Mouse (Mus musculus) ovary, postnatal 36 days (tissue): ENCODE measurements around the gene Fam57b.

Experiments used
- DNase-seq: peaks from one replicate; pipeline ENCODE4 v3.0.0; 2022; ENCODE audit warnings: low spot score, mixed read lengths

The Fam57b gene

DNA sequence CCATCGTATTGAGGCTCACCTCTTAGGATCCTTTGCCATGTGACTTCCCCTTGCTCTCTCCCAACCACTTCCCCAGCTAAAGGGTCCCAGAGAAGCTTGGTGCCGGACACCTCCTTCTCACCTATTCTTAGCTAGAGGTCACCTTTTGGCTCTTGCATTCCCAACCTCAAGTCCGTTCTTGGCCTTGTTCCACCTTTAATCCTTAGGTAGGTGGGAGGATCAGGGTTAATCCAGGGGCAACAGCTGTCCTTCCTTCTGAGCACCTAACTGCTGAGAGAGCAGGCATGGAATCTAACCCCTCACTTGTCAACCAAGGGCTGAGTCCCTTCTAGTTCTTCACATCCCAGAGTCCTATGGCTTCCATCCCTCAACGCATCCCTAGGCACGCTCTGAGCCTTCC is 28.5 kb downstream of the Fam57b start:
- no peak for DNase-seq

DNA sequence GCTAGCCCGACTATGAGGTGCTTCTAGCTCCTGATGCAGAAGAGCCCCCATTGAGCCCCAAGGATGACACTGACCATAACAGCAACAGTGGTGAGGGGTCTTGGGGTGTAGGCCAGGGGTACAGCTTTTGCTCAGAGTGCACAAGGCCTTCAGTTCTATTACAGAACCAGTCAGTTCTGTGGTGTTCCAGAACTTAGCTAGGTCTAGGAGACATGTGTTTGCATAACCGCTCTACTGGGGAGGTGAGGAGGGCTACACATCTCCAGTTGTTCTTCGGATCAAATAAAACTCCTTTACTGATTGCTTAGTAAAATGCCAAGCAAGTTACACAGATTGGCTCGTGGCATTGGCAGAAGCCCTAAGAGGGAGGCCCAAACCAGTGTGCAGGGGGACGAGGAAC is 34.1 kb downstream of the Fam57b start, which contains the start of gene 4930451I11Rik:
Gene 4930451I11Rik (minus strand): TSS at position 101 of the 400 bp plus-strand sequence.
- DNase-seq: no peak

- peak; percentile 69 for DNase-seq
These were observed 34.6 kb downstream of the Fam57b start for GRCm38 (mm10) chr7:126832036-126832598.

- no peak for DNase-seq
These were observed 35.8 kb downstream of the Fam57b start for GRCm38 (mm10) chr7:126833294-126833693.

DNA sequence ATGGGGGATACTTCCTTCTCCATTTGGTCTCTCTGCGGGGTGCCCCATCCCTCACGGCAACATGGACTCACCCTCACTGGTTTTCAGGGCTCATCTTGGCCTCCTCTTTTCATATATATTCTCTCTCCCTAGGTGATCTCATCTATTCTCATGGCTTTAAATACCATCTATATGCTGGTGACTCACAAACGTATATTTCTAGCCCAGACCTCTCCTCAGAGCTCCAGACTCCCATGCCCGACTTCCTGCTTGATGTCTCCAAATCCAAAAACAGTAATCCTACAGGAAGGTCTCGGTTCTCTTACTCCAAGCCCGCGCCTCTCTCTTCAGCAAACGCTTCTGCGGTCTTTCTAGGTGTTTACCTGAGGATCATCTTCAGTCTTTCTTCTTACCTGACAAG is 45.8 kb downstream of the Fam57b start:
- DNase-seq: no peak

- DNase-seq: no peak
These were observed 48.0 kb downstream of the Fam57b start for GRCm38 (mm10) chr7:126845516-126845915.

GRCm38 (mm10) chr7:126847116-126847420 is 49.6 kb downstream of the Fam57b start, which contains the start of gene Doc2a:
Doc2a (plus strand) TSS chr7:126847416.
- DNase-seq: no peak

DNA sequence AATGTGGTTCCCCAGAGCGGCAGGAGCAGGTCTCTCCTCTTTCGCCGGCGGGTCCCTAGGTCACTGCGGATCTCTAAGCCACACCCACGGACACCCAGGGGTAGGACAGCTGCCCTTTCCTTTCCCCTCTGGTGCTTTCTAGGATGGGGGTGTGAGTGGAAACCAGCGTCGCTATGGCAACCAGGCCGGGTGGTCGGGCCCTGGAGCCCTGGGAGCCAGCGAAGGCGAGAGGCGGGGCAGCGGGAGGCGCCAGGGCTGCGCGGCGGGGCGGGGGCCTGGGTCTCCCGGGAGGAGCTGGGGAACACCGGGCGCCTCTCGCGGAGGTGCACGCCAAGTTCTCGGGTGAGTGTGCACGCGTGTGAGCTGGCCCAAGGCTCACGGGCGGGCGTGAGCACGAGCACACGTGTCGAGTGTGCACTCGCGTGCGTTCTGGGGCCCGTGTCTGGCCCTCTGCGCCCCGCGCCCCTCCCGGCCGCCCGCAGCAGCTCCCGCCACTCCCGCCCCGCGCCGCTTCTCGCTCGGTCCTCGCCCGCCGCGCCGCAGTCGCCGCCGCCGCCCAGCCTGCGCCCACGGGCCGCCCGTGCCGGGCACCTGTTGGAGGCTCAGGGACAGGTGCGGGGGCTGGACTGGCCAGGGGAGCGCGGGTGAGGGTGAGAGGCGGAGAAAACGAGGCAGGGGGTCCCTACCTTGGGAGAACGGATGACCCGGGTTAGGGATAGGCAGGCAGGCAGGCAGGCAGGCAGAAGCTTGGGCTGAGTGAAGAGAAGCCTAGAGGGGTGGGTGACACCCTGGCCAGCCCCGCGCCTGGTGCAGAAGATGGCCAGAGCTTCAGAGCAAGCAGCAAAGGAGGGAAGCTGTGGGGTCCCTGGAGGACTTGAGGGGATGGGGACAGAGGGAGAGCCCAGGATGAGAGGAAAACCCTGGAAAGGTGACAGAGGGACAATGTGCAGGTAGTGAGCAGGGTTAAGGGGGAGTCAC is 50.2 kb downstream of the Fam57b start:
- peak; percentile 42 for DNase-seq

DNA sequence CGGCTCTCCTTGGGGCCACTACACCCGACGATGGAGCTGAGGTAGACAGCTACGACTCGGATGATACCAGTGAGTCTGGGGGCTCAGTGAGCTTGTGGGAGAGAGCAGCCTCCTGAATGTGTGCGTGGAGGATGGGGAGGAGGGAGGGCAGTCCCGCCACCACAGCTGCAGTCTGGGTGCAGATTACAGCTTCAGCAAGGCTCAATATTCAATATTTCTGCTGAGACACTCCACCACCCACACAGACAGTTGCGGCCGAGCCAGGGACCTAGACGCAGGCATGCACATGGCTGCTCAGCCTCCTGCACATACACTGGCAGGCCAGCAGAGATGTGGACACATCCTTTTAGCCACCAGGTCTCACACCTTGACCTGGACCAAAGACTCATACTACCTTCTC is 51.3 kb downstream of the Fam57b start:
- DNase-seq: no peak

- no peak for DNase-seq
These were observed 52.7 kb downstream of the Fam57b start for GRCm38 (mm10) chr7:126850161-126850560.

- DNase-seq: no peak
These were observed 53.7 kb downstream of the Fam57b start for GRCm38 (mm10) chr7:126851192-126851591.

DNA sequence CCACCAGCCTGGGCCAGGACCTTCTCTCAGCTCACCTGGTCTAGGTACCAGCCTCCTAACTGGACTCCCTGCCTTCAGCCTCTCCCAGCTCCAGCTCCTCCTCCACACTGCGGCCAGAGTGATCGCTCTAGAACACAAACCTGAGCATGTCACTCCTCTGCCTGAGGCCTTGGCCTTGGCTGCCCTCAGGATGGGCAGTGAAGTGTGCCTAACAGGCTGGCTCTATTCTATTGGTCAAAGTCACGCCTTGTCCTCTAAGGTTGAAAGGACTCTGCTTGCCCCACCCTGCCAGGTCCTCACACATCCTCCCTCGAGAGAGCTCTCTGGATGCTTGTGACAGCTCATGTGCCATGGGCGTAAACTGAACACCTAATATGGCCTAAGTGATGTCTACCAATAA is 56.0 kb downstream of the Fam57b start:
- DNase-seq: no peak

- no peak for DNase-seq
These were observed 58.2 kb downstream of the Fam57b start for GRCm38 (mm10) chr7:126855641-126856040.

DNA sequence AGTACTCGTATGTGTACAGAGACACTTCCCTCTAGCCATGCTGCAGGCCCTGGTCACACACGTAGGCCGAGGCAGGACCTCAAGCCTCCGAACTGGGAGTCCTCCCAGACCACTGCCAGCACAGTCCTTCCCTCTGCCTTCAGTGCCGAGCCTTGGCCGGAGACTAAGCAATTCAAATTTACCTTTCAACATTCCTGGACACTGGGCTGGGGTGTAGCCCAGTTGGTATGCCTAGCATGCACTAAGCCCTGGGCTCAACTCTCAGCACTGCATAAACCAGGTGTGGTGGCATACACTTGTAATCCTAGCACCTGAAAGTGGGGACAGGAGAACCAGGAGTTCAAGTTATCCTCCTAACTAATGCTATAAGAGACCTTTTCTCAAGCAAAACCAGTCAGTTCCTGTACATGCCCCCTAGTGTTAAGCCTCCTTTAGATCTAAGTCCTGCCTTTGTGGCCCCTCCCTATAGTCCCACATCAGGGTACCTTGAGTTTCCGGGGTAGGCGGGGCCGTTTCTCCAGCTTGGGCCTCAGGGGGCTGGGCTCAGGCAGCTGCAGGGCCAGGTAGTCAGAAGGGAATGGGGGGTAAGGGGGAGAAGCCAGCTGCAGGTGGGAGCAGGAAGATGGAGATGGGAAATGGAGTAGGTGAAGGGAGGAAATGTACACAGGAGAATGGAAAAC is 59.4 kb downstream of the Fam57b start:
- DNase-seq: no peak

DNA sequence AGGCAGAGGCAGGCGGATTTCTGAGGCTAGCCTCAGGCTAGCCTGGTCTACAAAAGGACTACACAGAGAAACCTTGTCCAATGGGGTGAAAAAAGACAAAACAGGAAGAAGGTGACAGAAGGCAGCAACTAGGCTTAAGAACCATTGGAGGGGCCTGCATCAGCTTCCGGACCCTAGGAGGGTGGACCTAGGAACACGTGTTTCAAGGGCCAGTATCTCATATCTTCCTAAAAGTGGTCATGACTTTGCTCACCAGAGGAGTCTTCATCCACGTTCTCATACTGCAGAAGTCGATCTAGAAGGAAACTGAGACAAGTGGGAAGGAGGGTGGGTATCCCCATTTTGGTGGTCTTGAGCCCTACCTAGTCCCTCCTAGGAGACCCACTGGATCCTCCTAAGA is 63.5 kb downstream of the Fam57b start:
- DNase-seq: no peak

GRCm38 (mm10) chr7:126861429-126862130 is 64.1 kb downstream of the Fam57b start, which contains the start of gene Hirip3:
Hirip3 (plus strand) TSS chr7:126861972.
- peak; percentile 93 for DNase-seq

DNA sequence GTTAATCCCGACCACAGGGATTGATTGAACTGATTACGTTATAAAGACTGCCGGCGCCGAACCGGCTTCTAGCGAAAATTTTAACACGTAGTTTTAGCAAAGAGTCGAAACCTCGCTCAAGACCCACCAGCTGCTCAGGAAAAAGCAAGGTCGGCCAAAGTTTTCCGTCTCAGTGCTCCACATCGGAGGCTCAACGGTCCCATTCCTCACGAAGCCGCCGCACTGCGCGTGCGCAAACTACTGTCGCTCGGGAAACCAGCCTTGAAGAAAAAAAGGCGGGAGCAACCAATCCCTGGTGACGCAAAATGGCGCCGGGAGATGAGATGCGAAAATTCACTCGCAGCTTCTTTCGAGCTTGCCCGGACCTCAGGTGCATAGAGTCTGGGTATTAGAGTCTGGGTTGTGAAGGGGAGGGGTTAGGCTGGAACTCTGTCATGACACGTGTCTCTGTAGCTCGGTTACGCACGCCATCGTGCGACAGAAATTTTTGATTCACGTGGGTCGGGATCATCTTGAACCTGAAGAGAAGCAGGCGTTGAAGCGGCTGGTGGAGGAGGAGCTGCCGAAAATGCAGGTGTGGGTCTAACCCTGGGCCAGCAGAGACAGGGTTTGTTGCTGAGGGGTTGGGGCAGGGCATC is 64.8 kb downstream of the Fam57b start, which contains the start of gene Ino80e:
Gene Ino80e (minus strand): TSS at position 231 of the 638 bp plus-strand sequence.
- peak; percentile 91 for DNase-seq

DNA sequence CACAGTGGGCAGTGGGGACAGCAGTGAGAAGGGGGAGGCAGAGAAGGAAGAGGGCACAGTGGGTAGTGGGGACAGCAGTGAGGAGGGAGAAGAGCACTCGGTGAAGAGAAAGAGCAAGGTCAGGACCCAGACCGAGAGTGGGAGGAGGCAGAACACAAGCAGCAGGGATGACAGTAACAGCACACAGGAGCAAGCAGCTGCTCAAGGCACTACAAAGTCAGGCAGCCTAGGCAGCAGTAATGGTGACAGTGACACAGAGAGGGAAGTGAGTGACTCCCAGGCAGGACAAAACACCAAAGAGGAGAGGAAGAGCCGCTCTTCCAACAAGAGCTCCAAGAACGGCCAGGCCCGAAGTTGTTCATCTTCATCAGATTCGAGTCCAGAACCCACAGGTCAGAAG is 66.3 kb downstream of the Fam57b start:
- DNase-seq: no peak

- no peak for DNase-seq
These were observed 70.1 kb downstream of the Fam57b start for GRCm38 (mm10) chr7:126867534-126867933.

- no peak for DNase-seq
These were observed 70.5 kb downstream of the Fam57b start for GRCm38 (mm10) chr7:126868003-126868402.

DNA sequence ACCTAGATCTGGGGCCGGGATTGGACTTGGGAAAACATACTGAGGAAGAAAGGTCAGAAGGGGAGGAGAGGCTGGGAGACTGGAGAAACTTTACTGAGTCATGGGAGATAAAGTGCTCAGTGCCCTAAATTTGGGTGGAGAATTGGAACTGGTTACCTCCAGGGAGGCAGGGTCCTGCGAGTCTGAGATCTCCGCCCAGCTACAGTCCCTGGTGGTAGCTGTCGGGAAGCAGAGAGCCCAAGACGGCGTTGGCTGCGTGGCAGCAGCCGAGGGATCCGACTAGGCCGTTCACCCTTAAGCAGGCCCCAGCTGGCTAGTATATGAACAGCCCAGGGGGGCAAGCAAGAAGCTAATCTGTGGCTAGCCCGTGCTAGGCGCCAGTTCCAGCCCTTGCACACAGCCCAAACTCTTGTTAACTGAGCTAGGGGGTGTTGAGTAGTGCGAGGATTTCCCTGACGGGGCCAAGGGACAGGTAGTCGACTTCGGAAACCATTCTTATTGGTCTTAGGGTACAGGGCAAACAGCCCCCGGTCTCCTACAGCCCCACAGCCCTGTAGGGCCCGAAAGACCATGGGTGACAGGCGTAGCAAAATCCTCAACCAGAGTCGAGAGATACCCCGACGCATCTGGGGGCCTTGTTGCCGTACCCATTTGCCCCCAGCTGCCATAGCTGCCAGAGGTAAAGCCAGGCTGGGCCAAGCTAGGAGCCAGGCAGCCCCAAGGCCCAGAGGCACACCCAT is 72.5 kb downstream of the Fam57b start:
- DNase-seq: no peak
